Mouse (Mus musculus) neutrophil, adult 83 days (primary cell): ENCODE data around the gene Speer4f1. TPM values are rescaled to one million over a fixed set of nuclear protein-coding genes. Genes with fewer than 3 reads are reported as not detected.

ENCODE experiments used
- total RNA-seq, 2 experiments: library from RNA; stranded (reverse); gene quantifications; one replicate each; pipeline ENCODE4 v1.2.4; 2023

Speer4f1 gene
- not detected for total RNA-seq

GRCm38 (mm10) chr5:17475798-17476197, at the start of gene Speer4f1:
Gene Speer4f1 (plus strand): TSS chr5:17476098.

Other genes with a start within 250 kb of the Speer4f1 start
- gene Speer4f2, start 102.9 kb upstream of the Speer4f1 start, total RNA-seq = not detected
- gene Sema3c, start 98.2 kb downstream of the Speer4f1 start, total RNA-seq = not detected